Mouse (Mus musculus): Measurements from ENCODE around the gene Mylk2. TPM values are rescaled to one million over a fixed set of nuclear protein-coding genes. Genes with fewer than 3 reads are reported as not detected.

Gene Mylk2
- total and polyA plus RNA-seq, 3 experiments: not detected

- H3K27me3 ChIP-seq (ENCODE audit: control insufficient read depth in 1 of 2, insufficient read depth in 2 of 2, low read length in 2 of 2): peaks cover 0 to 1% of the 10 kb centered on the region in 2 experiments; a peak in 2 of 4 replicates
- no peaks in the 10 kb centered on the region for H3K36me3 ChIP-seq (ENCODE audit: control insufficient read depth in 1 of 2, insufficient read depth in 2 of 2, low read length in 2 of 2)
- no peak overlapping the region for H3K27ac ChIP-seq (ENCODE audit: control insufficient read depth, low read depth, low read length)
- H3K4me3 ChIP-seq (ENCODE audit: control insufficient read depth in 1 of 2, insufficient read depth in 1 of 2, low read depth in 2 of 2, low read length in 2 of 2): no peak overlapping the region
- no peaks in the 10 kb centered on the region for H3K79me2 ChIP-seq (ENCODE audit: control insufficient read depth, insufficient read depth, low read length, poor library complexity)
- no peak for DNase-seq (ENCODE audit: low read depth, low spot score)
- H3K9me3 ChIP-seq (replicated peaks; ENCODE audit: insufficient read depth, low read length): no peaks in the 10 kb centered on the region
- H3K9ac ChIP-seq (ENCODE audit: control insufficient read depth, low read depth, low read length, poor library complexity, severe bottlenecking): no peak overlapping the region
- TF ChIP-seq TCF12 (IDR thresholded peaks at IDR 0.05; ENCODE audit: low read depth, low read length): no peak
- peaks cover 0 to 3% of the 10 kb centered on the region in 2 experiments; a peak in 2 of 4 replicates for H3K4me1 ChIP-seq (ENCODE audit: control insufficient read depth in 1 of 2, insufficient read depth in 2 of 2, low read length in 2 of 2)
Measured at GRCm38 (mm10) chr2:152909848-152910247, 1.3 kb upstream of the Mylk2 start.

- Histone ChIP-seq H3K79me2 (ENCODE audit: control insufficient read depth, insufficient read depth, low read length, poor library complexity) (no peaks in the 10 kb centered on the region), H3K27ac (ENCODE audit: control insufficient read depth, low read depth, low read length) (no peak overlapping the region), H3K4me1 (ENCODE audit: control insufficient read depth in 1 of 2, insufficient read depth in 2 of 2, low read length in 2 of 2) (peaks cover 0 to 5% of the 10 kb centered on the region in 2 experiments; a peak in 3 of 4 replicates), H3K4me3 (ENCODE audit: control insufficient read depth in 1 of 2, insufficient read depth in 1 of 2, low read depth in 2 of 2, low read length in 2 of 2) (no peak overlapping the region), H3K9me3 (replicated peaks; ENCODE audit: insufficient read depth, low read length) (no peaks in the 10 kb centered on the region), H3K27me3 (ENCODE audit: control insufficient read depth in 1 of 2, insufficient read depth in 2 of 2, low read length in 2 of 2) (peaks cover 0 to 1% of the 10 kb centered on the region in 2 experiments; a peak in 3 of 4 replicates), H3K36me3 (ENCODE audit: control insufficient read depth in 1 of 2, insufficient read depth in 2 of 2, low read length in 2 of 2) (no peaks in the 10 kb centered on the region), H3K9ac (ENCODE audit: control insufficient read depth, low read depth, low read length, poor library complexity, severe bottlenecking) (no peak overlapping the region)
- TF ChIP-seq ETS1 (IDR thresholded peaks at IDR 0.05; ENCODE audit: low read depth, low read length) (no peak), EP300 (IDR thresholded peaks at IDR 0.05; ENCODE audit: low read depth in 1 of 2, low read length in 2 of 2) (no peak), ZKSCAN1 (IDR thresholded peaks at IDR 0.05; ENCODE audit: low read depth, low read length) (no peak), MYC (IDR thresholded peaks at IDR 0.05; ENCODE audit: low read depth, low read length) (no peak), CTCF (IDR thresholded peaks at IDR 0.05 in 2 of 3, conservative IDR thresholded peaks at IDR 0.05 in 1 of 3; ENCODE audit: control insufficient read depth in 1 of 3, insufficient read depth in 1 of 3, low read depth in 2 of 3, low read length in 3 of 3, poor library complexity in 1 of 3, severe bottlenecking in 1 of 3) (no peak), JUND (IDR thresholded peaks at IDR 0.05; ENCODE audit: low read depth, low read length) (no peak)
- no peak for DNase-seq (ENCODE audit: low read depth, low spot score)
Measured at GRCm38 (mm10) chr2:152911432-152911831, 280 bp downstream of the Mylk2 start.

GRCm38 (mm10) chr2:152913471-152913870, 2.3 kb downstream of the Mylk2 start:
- H3K4me1 ChIP-seq (ENCODE audit: control insufficient read depth in 1 of 2, insufficient read depth in 2 of 2, low read length in 2 of 2): peaks cover 0 to 5% of the 10 kb centered on the region in 2 experiments; a peak in 3 of 4 replicates
- DNase-seq (ENCODE audit: low read depth, low spot score): no peak
- no peak overlapping the region for H3K27ac ChIP-seq (ENCODE audit: control insufficient read depth, low read depth, low read length)
- H3K4me3 ChIP-seq (ENCODE audit: control insufficient read depth in 1 of 2, insufficient read depth in 1 of 2, low read depth in 2 of 2, low read length in 2 of 2): no peak overlapping the region
- H3K9ac ChIP-seq (ENCODE audit: control insufficient read depth, low read depth, low read length, poor library complexity, severe bottlenecking): no peak overlapping the region
- H3K79me2 ChIP-seq (ENCODE audit: control insufficient read depth, insufficient read depth, low read length, poor library complexity): no peaks in the 10 kb centered on the region
- H3K27me3 ChIP-seq (ENCODE audit: control insufficient read depth in 1 of 2, insufficient read depth in 2 of 2, low read length in 2 of 2): peaks cover 0 to 1% of the 10 kb centered on the region in 2 experiments; a peak in 3 of 4 replicates
- H3K9me3 ChIP-seq (replicated peaks; ENCODE audit: insufficient read depth, low read length): no peaks in the 10 kb centered on the region
- H3K36me3 ChIP-seq (ENCODE audit: control insufficient read depth in 1 of 2, insufficient read depth in 2 of 2, low read length in 2 of 2): no peaks in the 10 kb centered on the region; a peak in 1 of 4 replicates
- TF ChIP-seq JUND (IDR thresholded peaks at IDR 0.05; ENCODE audit: low read depth, low read length): no peak
- no peak for TF ChIP-seq ZKSCAN1 (IDR thresholded peaks at IDR 0.05; ENCODE audit: low read depth, low read length)
